Mouse (Mus musculus) MEL (cell line): ENCODE measurements at regions not wholly inside any gene's neighbourhood (a gene's known extent, or its start where the extent isn't known, plus 50 kb on each side); places are given as distances from the start of the nearest gene placed in this dataset.

Source experiments
- DNase-seq: peaks from one replicate; pipeline ENCODE4 v3.0.0; 2011; ENCODE audit warnings: low read depth, low spot score
- H3K27ac ChIP-seq: 2 replicates; pipeline ENCODE4 v1.5.1; 2012; ENCODE audit warnings: low read depth, mild to moderate bottlenecking, control low read depth, low read length, moderate library complexity; ENCODE audit not compliant: control insufficient read depth
- H3K27me3 ChIP-seq, 2 experiments: fragments of 150-350 bp in 1 of 2; sonication (generic) in 1 of 2; 2 replicates each; pipeline ENCODE4 v1.6.1; 2012; ENCODE audit warnings: low read length in 2 of 2, mild to moderate bottlenecking in 2 of 2, improper control_type of control experiment in 1 of 2, moderate library complexity in 1 of 2; ENCODE audit not compliant: insufficient read depth in 2 of 2, control insufficient read depth in 1 of 2
- H3K36me3 ChIP-seq, 2 experiments: 2 replicates each; pipeline ENCODE4 v1.6.1; 2012 to 2014; ENCODE audit warnings: low read length in 2 of 2, improper control_type of control experiment in 1 of 2, inconsistent platforms in 1 of 2, mild to moderate bottlenecking in 1 of 2; ENCODE audit not compliant: insufficient read depth in 2 of 2, control insufficient read depth in 1 of 2
- H3K4me1 ChIP-seq, 2 experiments: fragments of 150-350 bp in 1 of 2; sonication (generic) in 1 of 2; 2 replicates each; pipeline ENCODE4 v1.6.1; 2012; ENCODE audit warnings: low read length in 2 of 2, improper control_type of control experiment in 1 of 2, mild to moderate bottlenecking in 1 of 2; ENCODE audit not compliant: insufficient read depth in 2 of 2, control insufficient read depth in 1 of 2
- H3K4me3 ChIP-seq, 2 experiments: fragments of 150-350 bp in 1 of 2; sonication (generic) in 1 of 2; 2 replicates each; pipeline ENCODE4 v1.5.1; 2012; ENCODE audit warnings: low read depth in 2 of 2, low read length in 2 of 2, mild to moderate bottlenecking in 2 of 2, moderate library complexity in 2 of 2, control low read depth in 1 of 2, improper control_type of control experiment in 1 of 2; ENCODE audit not compliant: control insufficient read depth in 1 of 2, insufficient read depth in 1 of 2
- H3K79me2 ChIP-seq: 2 replicates; pipeline ENCODE4 v1.6.1; 2012; ENCODE audit warnings: mild to moderate bottlenecking, low read length, moderate library complexity; ENCODE audit not compliant: control insufficient read depth, poor library complexity, insufficient read depth
- H3K9ac ChIP-seq: 2 replicates; pipeline ENCODE4 v1.6.1; 2012; ENCODE audit warnings: low read depth, mild to moderate bottlenecking, control low read depth, low read length, moderate library complexity; ENCODE audit not compliant: control insufficient read depth, poor library complexity, severe bottlenecking
- H3K9me3 ChIP-seq: fragments of 150-350 bp; sonication (generic); replicated peaks from 2 replicates; pipeline ENCODE4 v1.6.1; 2012; ENCODE audit warnings: mild to moderate bottlenecking, low read length, improper control_type of control experiment, moderate library complexity; ENCODE audit not compliant: insufficient read depth
- CHD1 ChIP-seq: IDR thresholded peaks from 2 replicates; pipeline ENCODE4 v1.6.1; 2012; ENCODE audit warnings: low read depth, mild to moderate bottlenecking, inconsistent platforms, low read length, improper control_type of control experiment
- CTCF ChIP-seq, 3 experiments: IDR thresholded peaks in 2 of 3; conservative IDR thresholded peaks in 1 of 3; 2 replicates each; pipeline ENCODE4 v1.5.1; 2011 to 2012; ENCODE audit warnings: low read length in 3 of 3, low read depth in 2 of 3, mild to moderate bottlenecking in 2 of 3, improper control_type of control experiment in 1 of 3, inconsistent platforms in 1 of 3, mixed read lengths in 1 of 3, moderate library complexity in 1 of 3; ENCODE audit not compliant: control insufficient read depth in 1 of 3, insufficient read depth in 1 of 3, poor library complexity in 1 of 3, severe bottlenecking in 1 of 3
- GABPA ChIP-seq: IDR thresholded peaks from 2 replicates; pipeline ENCODE4 v1.6.1; 2012; ENCODE audit warnings: low read depth, mild to moderate bottlenecking, inconsistent platforms, low read length, improper control_type of control experiment, moderate library complexity
- GATA1 ChIP-seq: IDR thresholded peaks from 2 replicates; pipeline ENCODE4 v1.6.1; 2011; ENCODE audit warnings: low read depth, low read length, improper control_type of control experiment
- MAFK ChIP-seq: IDR thresholded peaks from 2 replicates; pipeline ENCODE4 v1.6.1; 2011; ENCODE audit warnings: low read depth, mild to moderate bottlenecking, low read length, improper control_type of control experiment, borderline replicate concordance
- MAZ ChIP-seq: IDR thresholded peaks from 2 replicates; pipeline ENCODE4 v1.6.1; 2012; ENCODE audit warnings: low read depth, mild to moderate bottlenecking, inconsistent platforms, low read length, improper control_type of control experiment
- MEF2A ChIP-seq: IDR thresholded peaks from 2 replicates; pipeline ENCODE4 v1.6.1; 2014; ENCODE audit warnings: low read depth, mild to moderate bottlenecking, inconsistent platforms, low read length, improper control_type of control experiment; ENCODE audit not compliant: poor library complexity, insufficient replicate concordance, severe bottlenecking; ENCODE audit errors: extremely low read depth
- MXI1 ChIP-seq: IDR thresholded peaks from 2 replicates; pipeline ENCODE4 v1.6.1; 2011; ENCODE audit warnings: mild to moderate bottlenecking, low read depth, low read length, improper control_type of control experiment
- NELFE ChIP-seq: IDR thresholded peaks from 2 replicates; pipeline ENCODE4 v1.6.1; 2011; ENCODE audit warnings: low read depth, low read length, improper control_type of control experiment
- NRF1 ChIP-seq: IDR thresholded peaks from 2 replicates; pipeline ENCODE4 v1.6.1; 2014; ENCODE audit warnings: low read depth, mild to moderate bottlenecking, inconsistent platforms, low read length, improper control_type of control experiment, moderate library complexity; ENCODE audit not compliant: poor library complexity, insufficient read depth, severe bottlenecking
- POLR2A ChIP-seq, 2 experiments: IDR thresholded peaks; 2 replicates each; pipeline ENCODE4 v1.6.1; 2011 to 2012; ENCODE audit warnings: low read length in 2 of 2, mild to moderate bottlenecking in 2 of 2, control low read depth in 1 of 2, improper control_type of control experiment in 1 of 2, low read depth in 1 of 2, moderate library complexity in 1 of 2; ENCODE audit not compliant: control insufficient read depth in 1 of 2, insufficient read depth in 1 of 2, poor library complexity in 1 of 2
- POLR2AphosphoS2 ChIP-seq: IDR thresholded peaks from 2 replicates; pipeline ENCODE4 v1.6.1; 2011; ENCODE audit warnings: low read length, improper control_type of control experiment
- POLR2AphosphoS5 ChIP-seq: IDR thresholded peaks from 2 replicates; pipeline ENCODE4 v1.6.1; 2012; ENCODE audit warnings: low read depth, borderline replicate concordance, mild to moderate bottlenecking, inconsistent platforms, low read length, moderate library complexity, mixed read lengths
- RAD21 ChIP-seq: IDR thresholded peaks from 2 replicates; pipeline ENCODE4 v1.6.1; 2011; ENCODE audit warnings: mild to moderate bottlenecking, low read depth, low read length, improper control_type of control experiment
- TAL1 ChIP-seq: IDR thresholded peaks from 2 replicates; pipeline ENCODE4 v1.6.1; 2012; ENCODE audit warnings: mild to moderate bottlenecking, inconsistent platforms, low read length, moderate library complexity, mixed read lengths
- TBP ChIP-seq: IDR thresholded peaks from 2 replicates; pipeline ENCODE4 v1.8.0; 2011; ENCODE audit warnings: low read depth, low read length, improper control_type of control experiment
- TCF12 ChIP-seq: IDR thresholded peaks from 2 replicates; pipeline ENCODE4 v1.6.1; 2014; ENCODE audit warnings: low read depth, mild to moderate bottlenecking, inconsistent platforms, low read length, improper control_type of control experiment, moderate library complexity
- ZC3H11A ChIP-seq: IDR thresholded peaks from 2 replicates; pipeline ENCODE4 v1.6.1; 2012; ENCODE audit warnings: low read depth, mild to moderate bottlenecking, inconsistent platforms, low read length, improper control_type of control experiment
- ZMIZ1 ChIP-seq: IDR thresholded peaks from 2 replicates; pipeline ENCODE4 v1.6.1; 2012; ENCODE audit warnings: low read depth, mild to moderate bottlenecking, inconsistent platforms, low read length, improper control_type of control experiment, moderate library complexity

DNA sequence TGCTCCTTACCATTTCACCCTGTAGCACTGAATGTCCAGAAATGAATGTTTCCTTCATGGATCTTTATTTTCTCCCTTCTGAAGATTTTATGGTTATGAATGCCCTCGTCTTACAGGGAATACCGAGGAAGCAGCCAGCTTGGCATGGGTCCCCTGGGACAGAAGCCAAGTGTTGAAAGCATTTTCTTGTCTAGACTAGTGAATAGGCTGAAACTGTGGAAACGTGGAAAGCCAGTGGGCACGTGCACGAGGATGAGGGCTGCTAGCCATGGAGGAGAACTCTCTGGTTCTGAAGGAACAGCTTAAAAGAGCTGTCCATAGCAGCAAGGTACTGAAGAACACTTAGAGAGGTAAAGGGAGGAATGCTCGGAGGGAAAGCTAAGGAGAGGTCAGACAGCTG lies 457.3 kb upstream of the Cdh5 start:
- no peaks in the 10 kb centered on the region for H3K79me2 ChIP-seq
- H3K9me3 ChIP-seq: no peaks in the 10 kb centered on the region
- H3K4me1 ChIP-seq: no peaks in the 10 kb centered on the region
- H3K36me3 ChIP-seq: no peaks in the 10 kb centered on the region
- no peak for DNase-seq
- H3K27me3 ChIP-seq: no peaks in the 10 kb centered on the region
- H3K4me3 ChIP-seq: no peak overlapping the region
- H3K9ac ChIP-seq: no peak overlapping the region
- no peak overlapping the region for H3K27ac ChIP-seq
- TF ChIP-seq MXI1: no peak
- no peak for TF ChIP-seq GATA1
- TF ChIP-seq POLR2AphosphoS2: no peak
- no peak for TF ChIP-seq MEF2A
- TF ChIP-seq MAFK: no peak
- no peak for TF ChIP-seq TBP
- no peak for TF ChIP-seq TAL1
- TF ChIP-seq POLR2AphosphoS5: no peak
- no peak for TF ChIP-seq GABPA
- no peak for TF ChIP-seq CHD1
- no peak for TF ChIP-seq ZC3H11A
- no peak for TF ChIP-seq MAZ
- TF ChIP-seq ZMIZ1: no peak
- TF ChIP-seq RAD21: no peak
- no peak for TF ChIP-seq NELFE
- TF ChIP-seq CTCF (IDR thresholded peaks at IDR 0.05 in 2 of 3, conservative IDR thresholded peaks at IDR 0.05 in 1 of 3; ENCODE audit: control insufficient read depth in 1 of 3, insufficient read depth in 1 of 3, low read depth in 2 of 3, low read length in 3 of 3, poor library complexity in 1 of 3, severe bottlenecking in 1 of 3): no peak
- no peak for TF ChIP-seq NRF1

DNA sequence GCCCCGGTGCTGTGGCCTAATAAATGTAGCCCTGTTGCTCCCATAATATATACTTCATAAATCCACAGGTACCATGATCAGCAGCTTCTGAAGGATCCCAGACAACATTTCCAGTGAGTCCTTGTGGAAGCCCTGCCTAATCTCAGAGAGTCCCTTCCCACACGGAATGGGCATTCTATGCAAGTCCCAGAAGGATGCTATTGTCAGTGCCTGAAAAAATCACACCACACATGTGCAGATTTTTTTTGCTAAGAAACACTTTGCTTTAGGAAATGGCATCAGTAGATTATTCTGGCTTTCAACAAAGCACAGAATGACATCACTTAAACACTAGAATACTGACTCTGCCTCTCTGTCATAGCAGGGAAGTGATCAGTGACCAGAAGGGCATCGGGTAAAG lies 456.6 kb upstream of the Cdh5 start:
- Histone ChIP-seq H3K27ac (no peak overlapping the region), H3K9ac (no peak overlapping the region), H3K9me3 (no peaks in the 10 kb centered on the region), H3K36me3 (no peaks in the 10 kb centered on the region), H3K4me1 (no peaks in the 10 kb centered on the region), H3K27me3 (no peaks in the 10 kb centered on the region), H3K4me3 (no peak overlapping the region), H3K79me2 (no peaks in the 10 kb centered on the region)
- no peak for DNase-seq
- TF ChIP-seq TCF12 (no peak), ZC3H11A (no peak), POLR2A (IDR thresholded peaks at IDR 0.05; ENCODE audit: control insufficient read depth in 1 of 2, insufficient read depth in 1 of 2, low read depth in 1 of 2, low read length in 2 of 2, poor library complexity in 1 of 2) (no peak)
